Mouse (Mus musculus): Measurements from ENCODE around the gene Nlrp9b.
"Not testable (repeated sequence)": the region's sequence is repeated elsewhere in the genome, so short reads cannot be mapped to it uniquely, and the experiment has no call there.

Gene Nlrp9b

GRCm38 (mm10) chr7:19991165-19991564 is at the start of gene Nlrp9b:
Nlrp9b (plus strand) TSS chr7:19991465.
- not testable (repeated sequence) for DNase-seq

GRCm38 (mm10) chr7:19944709-19945108 is 46.6 kb upstream of the Nlrp9b start:
- no peak for DNase-seq

GRCm38 (mm10) chr7:19945201-19945600 is 46.1 kb upstream of the Nlrp9b start:
- DNase-seq = no peak

GRCm38 (mm10) chr7:19945821-19946515 is 45.3 kb upstream of the Nlrp9b start:
- no peak for DNase-seq

- DNase-seq = no peak
These were observed 42.3 kb upstream of the Nlrp9b start for GRCm38 (mm10) chr7:19948956-19949355.

GRCm38 (mm10) chr7:19949996-19950395 is 41.3 kb upstream of the Nlrp9b start:
- DNase-seq = no peak

- no peak for DNase-seq
These were observed 40.7 kb upstream of the Nlrp9b start, which contains the start of gene Igsf23 for GRCm38 (mm10) chr7:19950589-19950988. Igsf23 (minus strand) TSS chr7:19950756.

GRCm38 (mm10) chr7:19952320-19952986 is 38.8 kb upstream of the Nlrp9b start:
- no peak for DNase-seq

- DNase-seq = no peak
These were observed 38.2 kb upstream of the Nlrp9b start for GRCm38 (mm10) chr7:19953054-19953453.

GRCm38 (mm10) chr7:19955861-19956260 is 35.4 kb upstream of the Nlrp9b start:
- DNase-seq = no peak

- DNase-seq = peak; percentile 79
These were observed 34.9 kb upstream of the Nlrp9b start for GRCm38 (mm10) chr7:19956341-19956781.

- DNase-seq = no peak
These were observed 28.8 kb upstream of the Nlrp9b start for GRCm38 (mm10) chr7:19962423-19962822.

GRCm38 (mm10) chr7:19964985-19965579 is 26.2 kb upstream of the Nlrp9b start, which contains the start of gene Ceacam20:
Ceacam20 (plus strand) TSS chr7:19965412.
- no peak for DNase-seq

GRCm38 (mm10) chr7:19969106-19969505 is 22.2 kb upstream of the Nlrp9b start:
- no peak for DNase-seq

GRCm38 (mm10) chr7:19969541-19970090 is 21.6 kb upstream of the Nlrp9b start:
- DNase-seq = no peak

- DNase-seq = no peak
These were observed 21.1 kb upstream of the Nlrp9b start for GRCm38 (mm10) chr7:19970196-19970595.

- DNase-seq = no peak
These were observed 19.7 kb upstream of the Nlrp9b start for GRCm38 (mm10) chr7:19971516-19971915.

- not testable (repeated sequence) for DNase-seq
These were observed 5.5 kb downstream of the Nlrp9b start for GRCm38 (mm10) chr7:19996721-19997120.

GRCm38 (mm10) chr7:20009987-20010386 is 18.7 kb downstream of the Nlrp9b start:
- no peak for DNase-seq

GRCm38 (mm10) chr7:20064100-20064499 is 72.8 kb downstream of the Nlrp9b start:
- not testable (repeated sequence) for DNase-seq

GRCm38 (mm10) chr7:20078118-20078517 is 86.9 kb downstream of the Nlrp9b start:
- not testable (repeated sequence) for DNase-seq

GRCm38 (mm10) chr7:20099380-20099779 is 108.1 kb downstream of the Nlrp9b start, which contains the start of gene Vmn1r91:
Vmn1r91 (plus strand) TSS chr7:20099680.
- not testable (repeated sequence) for DNase-seq

- DNase-seq = not testable (repeated sequence)
These were observed 131.2 kb downstream of the Nlrp9b start, which contains the start of gene Gm16442 for GRCm38 (mm10) chr7:20122479-20122878. Gm16442 (minus strand) TSS chr7:20122579.
